Mouse (Mus musculus) hindbrain, embryonic 16.5 days (tissue): ENCODE measurements around the gene Nmur2. TPM values are rescaled to one million over a fixed set of nuclear protein-coding genes. Genes with fewer than 3 reads are reported as not detected.

Experiments used
- ATAC-seq: fragments of 200-750 bp; cut with Nextera tagmentation; 2 replicates; pipeline ENCODE4 v1.8.0; 2017; ENCODE audit warnings: moderate TSS enrichment, moderate library complexity
- H3K27ac ChIP-seq: fragments of 300-500 bp; sonication (generic); 2 replicates; pipeline ENCODE4 v1.5.1; 2014; ENCODE audit warnings: low read depth, mild to moderate bottlenecking, control low read depth, low read length, moderate library complexity
- H3K27me3 ChIP-seq: fragments of 300-500 bp; sonication (generic); replicated peaks from 2 replicates; pipeline ENCODE4 v1.6.1; 2014; ENCODE audit warnings: low read length; ENCODE audit not compliant: control insufficient read depth, insufficient read depth
- H3K36me3 ChIP-seq: fragments of 300-500 bp; sonication (generic); 2 replicates; pipeline ENCODE4 v1.6.1; 2014; ENCODE audit warnings: mild to moderate bottlenecking, low read length, moderate library complexity, mixed read lengths; ENCODE audit not compliant: control insufficient read depth, insufficient read depth
- H3K4me1 ChIP-seq: fragments of 300-500 bp; sonication (generic); 2 replicates; pipeline ENCODE4 v1.6.1; 2014; ENCODE audit warnings: low read depth, low read length; ENCODE audit not compliant: control insufficient read depth, insufficient read depth
- H3K4me2 ChIP-seq: fragments of 300-500 bp; sonication (generic); 2 replicates; pipeline ENCODE4 v1.6.1; 2014; ENCODE audit warnings: mild to moderate bottlenecking, low read length, control low read depth, moderate library complexity
- H3K4me3 ChIP-seq: fragments of 300-500 bp; sonication (generic); 2 replicates; pipeline ENCODE4 v1.5.1; 2014; ENCODE audit warnings: mild to moderate bottlenecking, low read length, control low read depth, moderate library complexity
- H3K9ac ChIP-seq: fragments of 300-500 bp; sonication (generic); 2 replicates; pipeline ENCODE4 v1.6.1; 2014; ENCODE audit warnings: low read depth, mild to moderate bottlenecking, control low read depth, low read length, moderate library complexity
- H3K9me3 ChIP-seq: fragments of 300-500 bp; sonication (generic); 2 replicates; pipeline ENCODE4 v1.6.1; 2014; ENCODE audit warnings: mild to moderate bottlenecking, low read length, moderate library complexity; ENCODE audit not compliant: control insufficient read depth
- WGBS: fragments of 180-500 bp; shearing (Covaris S2); extraction: QIAGEN DNeasy Blood & Tissue Kit; methylation state at CpG from one replicate; pipeline ENCODE4 v1.1.7; 2014; 5-methylcytosine and 5-hydroxymethylcytosine counted together
- polyA plus RNA-seq: library from polyadenylated mRNA; unstranded; fragments of >200 nt; fragmentation: Nextera tagmentation; extraction: Ambion mirVana; gene quantifications from 2 replicates; pipeline ENCODE4 v1.2.1, GENCODE M21; 2015

The Nmur2 gene
- polyA plus RNA-seq, result 0.63 and 0.69 TPM in 2 replicates

DNA sequence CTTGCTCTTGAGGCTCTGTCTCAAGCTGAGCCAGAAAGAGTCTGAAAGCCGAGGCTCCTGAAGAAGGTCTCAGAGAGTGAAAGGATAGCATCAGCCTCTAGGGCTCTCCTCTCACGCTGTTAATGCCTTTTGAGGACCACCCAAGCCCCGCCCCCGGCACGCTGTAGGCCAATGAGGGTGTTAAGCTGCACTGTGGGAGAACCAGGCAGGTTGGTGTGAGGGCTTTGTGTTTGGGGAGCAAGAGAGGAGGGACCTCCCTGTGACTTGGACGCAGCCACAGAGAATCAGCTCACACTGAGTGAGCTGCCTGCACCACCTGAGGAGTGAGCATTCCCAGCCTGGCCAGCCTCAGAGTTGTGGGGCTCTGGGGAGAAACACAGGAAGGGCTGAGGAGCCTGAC is at the start of gene Nmur2:
Gene Nmur2 (minus strand): TSS at position 94 of the 400 bp plus-strand sequence.
- Histone ChIP-seq H3K9ac (no peak within 1 kb of the TSS), H3K27me3 (no peaks in the 10 kb centered on the region), H3K36me3 (no peaks in the 10 kb centered on the region), H3K4me1 (no peaks in the 10 kb centered on the region), H3K9me3 (no peaks in the 10 kb centered on the region), H3K4me3 (no peak within 1 kb of the TSS), H3K27ac (no peak within 1 kb of the TSS), H3K4me2 (peak within 1 kb of the TSS; percentile 3; the same call in 1 of the 2 replicates)
- WGBS, result 3% methylated on average over 6 of the region's 6 CpGs
- no peak for ATAC-seq

DNA sequence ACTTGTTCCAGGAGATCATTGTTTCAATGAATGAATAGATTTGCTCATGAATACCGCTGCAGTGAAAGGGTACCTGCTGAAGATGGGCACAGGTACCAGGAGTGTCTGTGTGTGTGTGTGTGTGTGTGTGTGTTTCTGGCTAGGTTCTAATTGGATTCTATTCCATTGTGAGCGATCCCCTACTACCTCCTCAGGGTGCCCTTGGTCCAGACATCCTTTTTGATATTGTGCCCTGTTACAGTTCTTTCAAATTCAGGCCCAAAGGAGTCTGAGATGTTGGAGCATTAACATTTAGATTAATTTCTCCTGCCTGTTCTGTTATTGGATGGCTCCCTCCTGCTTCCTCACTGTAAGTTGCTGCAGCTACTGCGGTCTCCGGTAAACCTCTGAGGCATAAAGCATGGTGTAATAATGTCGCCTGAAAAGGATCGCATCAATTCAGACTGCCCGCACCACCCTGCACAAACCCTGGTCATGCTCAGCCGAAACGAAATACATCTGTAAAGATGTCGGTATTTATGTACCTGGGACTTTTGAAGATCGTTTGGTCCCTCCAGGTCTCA is 48.4 kb upstream of the Nmur2 start:
- Histone ChIP-seq H3K9me3 (no peaks in the 10 kb centered on the region), H3K27ac (no peak overlapping the region), H3K27me3 (no peaks in the 10 kb centered on the region), H3K4me3 (no peak overlapping the region), H3K4me1 (peaks cover 2% of the 10 kb centered on the region; the same call in 1 of the 2 replicates), H3K4me2 (no peak overlapping the region), H3K36me3 (no peaks in the 10 kb centered on the region), H3K9ac (no peak overlapping the region)
- 69% methylated on average over 11 of the region's 11 CpGs for WGBS
- peak; percentile 60; the same call in 1 of the 2 replicates for ATAC-seq

DNA sequence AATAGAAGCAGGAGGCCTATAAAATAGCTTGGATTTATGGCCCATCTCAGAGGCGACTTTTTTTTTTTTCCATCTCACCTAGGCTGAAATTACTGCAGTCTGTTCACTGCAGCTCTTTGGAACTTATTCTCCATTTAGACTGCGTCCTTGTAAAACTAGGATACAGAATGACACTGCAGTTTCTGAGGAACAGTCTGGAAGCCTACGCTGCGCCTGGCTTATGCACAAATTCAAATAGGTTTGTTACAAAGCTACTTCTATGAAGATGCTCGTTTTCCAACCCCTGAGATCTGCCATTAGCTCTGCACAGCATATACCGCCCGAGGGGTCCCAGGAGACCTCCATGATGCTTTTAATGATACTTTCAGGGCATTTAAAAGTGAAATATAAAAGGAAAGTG is 31.3 kb upstream of the Nmur2 start:
- H3K4me3 ChIP-seq, result no peak overlapping the region
- H3K27ac ChIP-seq, result no peak overlapping the region
- no peaks in the 10 kb centered on the region for H3K9me3 ChIP-seq
- H3K4me1 ChIP-seq, result no peaks in the 10 kb centered on the region
- H3K36me3 ChIP-seq, result no peaks in the 10 kb centered on the region
- WGBS, result 71% methylated on average over 7 of the region's 7 CpGs
- H3K27me3 ChIP-seq, result no peaks in the 10 kb centered on the region
- no peak for ATAC-seq
- H3K4me2 ChIP-seq, result no peak overlapping the region
- H3K9ac ChIP-seq, result no peak overlapping the region

DNA sequence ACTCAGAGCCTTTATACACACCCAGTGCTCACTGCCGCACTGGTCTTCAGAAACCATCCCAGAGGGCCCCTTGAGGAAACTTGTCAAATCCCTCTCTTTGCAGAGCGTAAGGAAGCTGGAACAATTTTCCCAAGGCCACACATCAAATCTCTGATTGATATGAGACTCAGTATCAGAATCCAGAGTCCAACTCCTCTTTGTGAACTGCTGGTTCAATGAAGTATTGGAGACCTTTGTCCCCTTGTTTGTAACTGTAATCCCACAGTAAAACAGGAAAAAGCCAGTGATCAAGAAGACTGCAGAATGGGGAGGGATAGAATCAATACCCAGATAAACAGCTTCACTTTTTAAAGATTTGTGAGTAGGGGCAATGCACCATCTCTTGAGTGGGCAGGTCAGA is 28.8 kb upstream of the Nmur2 start:
- Histone ChIP-seq H3K36me3 (no peaks in the 10 kb centered on the region), H3K4me3 (no peak overlapping the region), H3K27ac (no peak overlapping the region), H3K27me3 (no peaks in the 10 kb centered on the region), H3K9ac (no peak overlapping the region), H3K9me3 (no peaks in the 10 kb centered on the region), H3K4me1 (no peaks in the 10 kb centered on the region), H3K4me2 (no peak overlapping the region)
- ATAC-seq, result no peak
- WGBS, result 80% methylated on average over 2 of the region's 2 CpGs

DNA sequence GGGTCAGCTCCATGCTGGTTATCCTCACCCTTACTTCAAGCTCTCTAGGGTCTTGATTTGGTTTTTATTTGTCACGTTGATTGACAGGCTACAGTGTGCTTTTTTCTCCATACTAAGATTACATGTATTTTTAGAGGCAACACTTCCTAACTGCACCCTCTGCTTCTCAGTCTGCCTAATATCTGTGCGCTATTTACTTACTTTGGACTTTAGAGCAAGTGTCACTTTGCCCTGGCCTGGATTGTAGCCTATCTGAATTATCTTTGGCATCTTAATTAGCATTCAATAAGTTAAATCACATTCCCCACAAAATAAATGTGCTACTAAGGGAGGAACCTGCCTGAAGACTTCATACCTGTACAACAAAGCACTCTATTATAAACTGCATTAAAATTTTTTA is 24.3 kb upstream of the Nmur2 start:
- no peak overlapping the region for H3K4me3 ChIP-seq
- WGBS, result 88% methylated on average over 2 of the region's 2 CpGs
- H3K9me3 ChIP-seq, result no peaks in the 10 kb centered on the region
- no peaks in the 10 kb centered on the region for H3K36me3 ChIP-seq
- no peak for ATAC-seq
- no peak overlapping the region for H3K4me2 ChIP-seq
- no peak overlapping the region for H3K27ac ChIP-seq
- no peaks in the 10 kb centered on the region for H3K4me1 ChIP-seq
- H3K27me3 ChIP-seq, result no peaks in the 10 kb centered on the region
- H3K9ac ChIP-seq, result no peak overlapping the region

DNA sequence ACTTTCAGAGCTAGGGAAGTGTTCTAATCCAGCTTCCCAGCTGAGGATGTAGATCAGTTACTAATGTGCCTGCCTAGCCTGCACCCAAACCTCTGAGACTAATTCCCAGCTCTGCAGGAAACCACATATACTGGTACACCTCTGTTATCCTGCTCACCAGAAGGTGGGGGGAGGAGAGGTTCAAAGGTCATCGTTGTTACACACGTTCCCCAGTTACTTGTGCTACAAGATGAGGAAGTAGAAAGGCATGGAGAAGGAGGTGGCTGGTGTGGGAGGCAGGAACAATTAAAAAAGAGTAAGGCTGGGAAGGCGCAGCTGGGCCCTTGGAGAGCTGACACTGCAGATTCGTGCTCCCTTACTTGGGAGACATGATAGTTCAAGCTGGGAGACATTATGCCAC is 23.8 kb upstream of the Nmur2 start:
- no peaks in the 10 kb centered on the region for H3K9me3 ChIP-seq
- ATAC-seq, result no peak
- WGBS, result 58% methylated on average over 4 of the region's 4 CpGs

DNA sequence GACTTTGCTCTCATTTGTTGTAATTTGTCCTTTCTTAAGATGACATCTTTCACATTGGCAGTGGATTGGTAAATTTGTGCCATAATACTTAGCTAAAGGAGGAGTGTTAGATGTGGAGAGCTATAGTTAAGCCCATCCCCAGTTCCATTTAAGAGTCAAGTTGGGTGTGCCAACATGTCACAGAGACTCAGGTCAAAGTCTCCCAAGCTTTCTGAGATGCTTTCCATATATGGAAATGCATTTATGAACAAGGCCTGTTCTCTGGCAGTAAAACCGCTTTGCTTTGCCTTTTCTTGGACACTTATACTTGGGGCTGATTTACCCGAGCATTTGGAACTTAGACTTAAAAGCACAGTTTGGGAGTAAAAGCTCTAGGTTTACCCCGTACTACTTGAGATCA is 18.4 kb upstream of the Nmur2 start:
- ATAC-seq, result no peak
- Histone ChIP-seq H3K9me3 (no peaks in the 10 kb centered on the region), H3K36me3 (no peaks in the 10 kb centered on the region), H3K9ac (no peak overlapping the region), H3K27me3 (no peaks in the 10 kb centered on the region), H3K4me3 (no peak overlapping the region), H3K4me1 (no peaks in the 10 kb centered on the region), H3K4me2 (no peak overlapping the region), H3K27ac (no peak overlapping the region)
- 84% methylated on average over 3 of the region's 3 CpGs for WGBS

More for the DNA sequence above, 23.8 kb upstream of the Nmur2 start:
- Histone ChIP-seq H3K27ac (no peak overlapping the region), H3K27me3 (no peaks in the 10 kb centered on the region), H3K9ac (no peak overlapping the region), H3K4me3 (no peak overlapping the region), H3K36me3 (no peaks in the 10 kb centered on the region), H3K4me1 (no peaks in the 10 kb centered on the region), H3K4me2 (no peak overlapping the region)

DNA sequence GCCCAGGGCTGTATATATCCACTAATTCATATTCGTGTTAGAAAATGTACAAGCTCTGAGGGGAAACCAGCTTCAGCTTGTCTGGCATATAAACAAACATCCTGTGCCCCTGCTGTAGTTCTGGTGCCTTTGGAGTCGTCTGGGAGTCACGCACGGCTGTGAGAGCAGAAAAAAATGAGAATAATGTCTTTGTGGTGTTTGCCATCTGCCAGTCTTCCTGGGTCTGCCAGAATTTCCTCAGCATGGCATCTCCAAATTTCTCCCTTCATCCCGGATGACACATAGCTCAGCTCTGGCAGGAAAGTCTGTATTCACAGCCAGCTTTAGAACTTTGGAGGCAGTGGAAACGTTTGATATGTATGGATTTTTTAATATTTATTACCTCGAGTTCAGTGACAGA is 13.6 kb upstream of the Nmur2 start:
- H3K4me2 ChIP-seq, result no peak overlapping the region
- 54% methylated on average over 7 of the region's 7 CpGs for WGBS
- H3K9ac ChIP-seq, result no peak overlapping the region
- no peaks in the 10 kb centered on the region for H3K27me3 ChIP-seq
- H3K4me1 ChIP-seq, result no peaks in the 10 kb centered on the region
- H3K4me3 ChIP-seq, result no peak overlapping the region
- ATAC-seq, result peak; percentile 42
- H3K36me3 ChIP-seq, result no peaks in the 10 kb centered on the region
- no peaks in the 10 kb centered on the region for H3K9me3 ChIP-seq
- H3K27ac ChIP-seq, result no peak overlapping the region

DNA sequence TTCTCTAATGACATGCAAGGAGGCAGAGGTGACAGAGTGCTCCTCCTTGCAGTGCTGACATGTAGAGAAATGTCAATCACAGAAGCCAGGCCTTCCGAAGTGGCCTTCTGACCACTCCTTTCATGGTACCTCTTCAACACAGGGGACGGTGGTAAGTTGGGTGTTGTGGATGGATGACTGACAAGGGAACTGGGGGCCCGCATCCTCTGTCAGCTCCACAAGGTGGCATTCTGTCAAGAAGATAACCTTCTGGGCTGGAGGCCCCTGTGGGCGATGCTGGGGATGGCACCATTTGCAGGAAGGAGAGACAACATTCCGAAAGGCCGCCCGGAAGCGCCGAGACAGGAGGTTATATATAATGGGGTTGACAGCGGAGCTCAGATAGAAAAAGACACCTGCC is 14.0 kb downstream of the Nmur2 start:
- no peak overlapping the region for H3K27ac ChIP-seq
- no peaks in the 10 kb centered on the region for H3K27me3 ChIP-seq
- 84% methylated on average over 10 of the region's 10 CpGs for WGBS
- H3K36me3 ChIP-seq, result no peaks in the 10 kb centered on the region
- H3K4me1 ChIP-seq, result no peaks in the 10 kb centered on the region
- no peak overlapping the region for H3K9ac ChIP-seq
- H3K4me2 ChIP-seq, result no peak overlapping the region
- H3K4me3 ChIP-seq, result no peak overlapping the region
- H3K9me3 ChIP-seq, result no peaks in the 10 kb centered on the region
- ATAC-seq, result no peak
